Mouse (Mus musculus): ENCODE data around the gene Fbl.

DNA sequence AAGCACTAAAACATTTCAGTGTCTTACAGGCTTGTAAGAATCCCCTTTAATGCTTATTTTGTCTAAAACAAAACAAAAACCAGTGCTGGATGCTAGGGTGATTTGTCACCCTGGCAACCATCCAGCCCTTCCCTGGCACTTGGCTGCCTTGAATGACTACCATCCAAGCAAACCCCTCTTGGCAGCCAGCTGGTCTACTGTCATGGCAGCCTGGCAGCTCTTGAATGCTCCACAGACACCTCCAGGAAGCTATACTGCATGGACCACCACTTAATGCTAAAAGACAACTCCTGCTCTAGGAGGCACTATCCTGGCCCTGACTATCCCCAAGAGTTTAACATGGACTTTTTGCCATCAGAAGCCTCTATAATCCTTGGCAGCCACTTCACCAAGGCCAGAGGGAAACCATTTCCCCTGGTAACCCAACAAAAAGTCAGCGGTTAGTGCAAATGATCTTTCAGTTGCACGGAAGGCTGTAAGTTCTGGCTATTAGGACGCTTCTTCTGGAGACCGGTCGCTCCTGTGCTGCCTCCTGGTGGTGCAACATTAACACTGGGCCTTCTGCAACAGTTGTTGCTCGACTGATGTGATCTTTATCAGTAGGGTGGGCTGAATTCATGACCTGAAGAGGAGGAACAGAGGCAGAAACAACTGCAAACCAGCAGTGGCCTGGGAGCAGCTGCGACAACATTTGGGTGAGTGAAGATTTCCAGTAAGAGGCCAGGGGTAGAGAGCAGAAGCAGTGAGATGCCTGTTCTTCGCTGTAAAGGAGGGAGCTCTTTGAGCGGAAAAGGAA, 992 bp upstream of the Fbl start:
- TF ChIP-seq GATA1 (IDR thresholded peaks at IDR 0.05; ENCODE audit: borderline replicate concordance, low read length) (0 out of 3 replicates have a peak, but pooled peaks have one; percentile 32), FLI1 (IDR thresholded peaks at IDR 0.05; ENCODE audit: low read length) (no peak)
